ENCODE assay signal across 25 mouse cellular contexts in the genomic region with DNA sequence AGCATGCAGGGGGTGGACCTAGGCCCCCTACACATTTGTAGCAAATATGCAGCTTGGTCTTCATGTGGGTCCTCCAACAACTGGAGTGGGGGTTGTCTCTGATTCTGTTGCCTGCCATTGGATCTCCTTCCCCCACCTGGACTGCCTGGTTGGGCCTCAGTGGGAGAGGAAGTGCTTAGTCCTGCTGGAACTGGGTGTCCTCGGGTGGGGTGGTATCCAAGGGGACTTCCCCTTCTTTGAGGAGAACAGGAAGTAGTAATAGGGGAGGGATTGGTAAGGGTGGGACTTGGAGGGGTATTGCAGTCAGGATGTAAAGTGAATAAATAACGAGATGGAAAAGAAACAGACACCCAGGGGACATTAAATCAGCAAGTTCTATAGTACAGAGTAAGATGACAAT. TPM values are rescaled to one million over a fixed set of nuclear protein-coding genes. Genes with fewer than 3 reads are reported as not detected.
"Had no signal": no experiment of that assay in that cellular context is flagged by ENCODE, and none has a peak within 500 bp of the region (broad histone marks: within the 10 kb centered on the region; RNA-seq: fewer than 3 reads in every experiment).

No protein-coding gene starts in this region.

- H3K9ac ChIP-seq: heart, embryonic 13.5 days; heart, embryonic 15.5 days; hindbrain, embryonic 12.5 days; hindbrain, embryonic 14.5 days; intestine, embryonic 15.5 days; limb, embryonic 12.5 days had no signal

- ATAC-seq: hindbrain, embryonic 16.5 days; inflammation-experienced regulatory T-cells, adult 6 months; intestine, embryonic 15.5 days; intestine, postnatal 0 days had no signal

- H3K4me1 ChIP-seq: intestine, embryonic 15.5 days; limb, embryonic 12.5 days had no signal

- H3K27me3 ChIP-seq: hindbrain, embryonic 12.5 days; intestine, embryonic 15.5 days had no signal

- H3K4me3 ChIP-seq: heart, adult 2 months; heart, embryonic 13.5 days; heart, embryonic 15.5 days; hindbrain, embryonic 10.5 days; hindbrain, embryonic 12.5 days; intestine, embryonic 15.5 days; layer of hippocampus, adult 2 months; left cerebral cortex, adult 2 months; limb, embryonic 10.5 days; limb, embryonic 12.5 days had no signal

- H3K36me3 ChIP-seq: heart, embryonic 13.5 days; heart, embryonic 15.5 days; hindbrain, embryonic 10.5 days; hindbrain, embryonic 12.5 days; intestine, embryonic 15.5 days; limb, embryonic 10.5 days; limb, embryonic 12.5 days had no signal

- H3K27ac ChIP-seq: heart, adult 2 months; heart, embryonic 13.5 days; heart, embryonic 15.5 days; hindbrain, embryonic 10.5 days; hindbrain, embryonic 12.5 days; hindbrain, embryonic 14.5 days; intestine, embryonic 15.5 days; layer of hippocampus, adult 2 months; left cerebral cortex, adult 2 months; limb, embryonic 10.5 days; limb, embryonic 12.5 days had no signal

- H3K9me3 ChIP-seq: heart, embryonic 13.5 days; heart, embryonic 15.5 days; hindbrain, embryonic 10.5 days; hindbrain, embryonic 12.5 days; intestine, embryonic 15.5 days; limb, embryonic 10.5 days; limb, embryonic 12.5 days had no signal

- DNase-seq: gastrocnemius, postnatal 14 days; gastrocnemius, postnatal 36 days; heart, adult 2 months; heart, postnatal 4 days; kidney, adult 18-20 months; kidney, adult 8-10 months; kidney, postnatal 10 days; kidney, postnatal 25 days; kidney, postnatal 4 days; liver had no signal

- H3K4me2 ChIP-seq: heart, embryonic 11.5 days; heart, embryonic 13.5 days; heart, embryonic 15.5 days; hindbrain, embryonic 12.5 days; hindbrain, embryonic 14.5 days; intestine, embryonic 15.5 days; limb, embryonic 12.5 days; liver, embryonic 11.5 days had no signal

RNA-seq across cellular contexts. Expression of gene Cfap69, which starts 5.4 kb away (rescaled TPM):
- polyA plus RNA-seq: inflammation-experienced regulatory T-cells, adult 6 months had no signal
